Mouse (Mus musculus): ENCODE data around the gene Musk.

Gene Musk

GRCm38 (mm10) chr4:58417319-58417718 is 131.6 kb downstream of the Musk start:
- DNase-seq (ENCODE audit: low read depth), result peak; percentile 96

GRCm38 (mm10) chr4:58419225-58419624 is 133.5 kb downstream of the Musk start:
- DNase-seq (ENCODE audit: low read depth), result no peak

GRCm38 (mm10) chr4:58423276-58423930 is 137.6 kb downstream of the Musk start:
- no peak for DNase-seq (ENCODE audit: low read depth)

Measured in fibroblast of lung, adult 2 months (primary cell).